ENCODE assay signal across 18 mouse cellular contexts in genomic region chr11:54305331-54305730, GRCm38 (mm10). TPM values are rescaled to one million over a fixed set of nuclear protein-coding genes. Genes with fewer than 3 reads are reported as not detected.
DNase-seq lines count a peak whose midpoint lies in the region; ATAC-seq and TF ChIP-seq lines count a peak whose summit lies in the region.
"Had no signal": no experiment of that assay in that cellular context is flagged by ENCODE, and none has a peak within 500 bp of the region (broad histone marks: within the 10 kb centered on the region; RNA-seq: fewer than 3 reads in every experiment).

No protein-coding gene starts in this region.

- no peaks in the 10 kb centered on the region for H3K9me3 ChIP-seq in hindbrain, embryonic 14.5 days (ENCODE audit: control insufficient read depth, low read length)
- no peaks in the 10 kb centered on the region for H3K9me3 ChIP-seq in midbrain, postnatal 0 days (ENCODE audit: low read length)
- H3K9me3 ChIP-seq: heart, embryonic 13.5 days; kidney, embryonic 15.5 days; limb, embryonic 12.5 days had no signal

- H3K27me3 ChIP-seq in cerebellum, adult 2 months (ENCODE audit: control insufficient read depth, insufficient read depth, low read length) = no peaks in the 10 kb centered on the region
- H3K27me3 ChIP-seq in hindbrain, embryonic 14.5 days (ENCODE audit: control insufficient read depth, insufficient read depth, low read length) = no peaks in the 10 kb centered on the region
- no peaks in the 10 kb centered on the region for H3K27me3 ChIP-seq in midbrain, postnatal 0 days (ENCODE audit: insufficient read depth, low read length)

- WGBS in cerebellum, adult 2 months = 42% methylated on average over 3 of the region's 3 CpGs
- WGBS in hindbrain, embryonic 14.5 days = 73% methylated on average over 3 of the region's 3 CpGs
- 37% methylated on average over 3 of the region's 3 CpGs for WGBS in midbrain, postnatal 0 days

- H3K9ac ChIP-seq in hindbrain, embryonic 14.5 days = peak overlapping the region; percentile 92
- peak overlapping the region; percentile 44; the same call in 1 of the 2 replicates for H3K9ac ChIP-seq in midbrain, postnatal 0 days (replicated peaks; ENCODE audit: low read length, poor library complexity, severe bottlenecking)
- H3K9ac ChIP-seq: heart, embryonic 13.5 days; kidney, embryonic 15.5 days; limb, embryonic 12.5 days had no signal

- no peaks in the 10 kb centered on the region for H3K36me3 ChIP-seq in hindbrain, embryonic 14.5 days (replicated peaks; ENCODE audit: control insufficient read depth, insufficient read depth)
- no peaks in the 10 kb centered on the region for H3K36me3 ChIP-seq in midbrain, postnatal 0 days (ENCODE audit: insufficient read depth, low read length)
- H3K36me3 ChIP-seq: heart, embryonic 13.5 days; kidney, embryonic 15.5 days; limb, embryonic 12.5 days had no signal

- peak overlapping the region; percentile 35 for H3K4me3 ChIP-seq in cerebellum, adult 2 months (replicated peaks; ENCODE audit: insufficient read depth, low read depth, low read length)
- H3K4me3 ChIP-seq in cortical plate, adult 2 months (ENCODE audit: insufficient read depth, low read length) = peak overlapping the region; percentile 88
- peak overlapping the region; percentile 79 for H3K4me3 ChIP-seq in hindbrain, embryonic 14.5 days (replicated peaks; ENCODE audit: low read length)
- H3K4me3 ChIP-seq in midbrain, postnatal 0 days (ENCODE audit: low read depth, low read length) = peak overlapping the region; percentile 66
- H3K4me3 ChIP-seq: erythroblast, embryonic 14.5 days; limb, embryonic 12.5 days had no signal

- no peak for DNase-seq in cerebellum, adult 2 months
- DNase-seq in cerebellum, adult 11-12 months = no peak
- DNase-seq in hindbrain, embryonic 14.5 days (ENCODE audit: low spot score) = no peak
- DNase-seq in midbrain, postnatal 0 days (ENCODE audit: low spot score) = no peak
- DNase-seq in frontal cortex, postnatal 14 days (ENCODE audit: low spot score in 2 of 2) = no peak
- DNase-seq in adrenal gland, postnatal 14 days = no peak
- no peak for DNase-seq in adrenal gland, adult 18-20 months (ENCODE audit: low spot score in 2 of 2)
- DNase-seq: adrenal gland, postnatal 25 days; gastrocnemius, postnatal 25 days had no signal

- H3K4me1 ChIP-seq in cerebellum, adult 2 months (ENCODE audit: control insufficient read depth, insufficient read depth, low read length) = peaks cover 39% of the 10 kb centered on the region
- H3K4me1 ChIP-seq in cortical plate, adult 2 months (ENCODE audit: control insufficient read depth, insufficient read depth, low read length) = peaks cover 14% of the 10 kb centered on the region
- H3K4me1 ChIP-seq in hindbrain, embryonic 14.5 days (replicated peaks; ENCODE audit: control insufficient read depth, insufficient read depth, low read length) = peaks cover 14% of the 10 kb centered on the region
- peaks cover 24% of the 10 kb centered on the region for H3K4me1 ChIP-seq in midbrain, postnatal 0 days (ENCODE audit: insufficient read depth, low read length)

- 0 out of 2 replicates have a peak overlapping the region, but pooled peaks have one; percentile 19 for H3K27ac ChIP-seq in cerebellum, adult 2 months (ENCODE audit: insufficient read depth, low read length)
- no peak overlapping the region for H3K27ac ChIP-seq in cortical plate, adult 2 months (ENCODE audit: insufficient read depth, low read length)
- H3K27ac ChIP-seq in hindbrain, embryonic 14.5 days = peak overlapping the region; percentile 94; the same call in 1 of the 2 replicates
- no peak overlapping the region for H3K27ac ChIP-seq in midbrain, postnatal 0 days (ENCODE audit: low read depth, low read length)
- H3K27ac ChIP-seq: heart, embryonic 13.5 days; kidney, embryonic 15.5 days; limb, embryonic 12.5 days; macrophage had no signal

- H3K4me2 ChIP-seq in hindbrain, embryonic 14.5 days (replicated peaks) = peak overlapping the region; percentile 68
- H3K4me2 ChIP-seq in midbrain, postnatal 0 days (ENCODE audit: low read depth, low read length, poor library complexity, severe bottlenecking) = peak overlapping the region; percentile 86

- no peak for ATAC-seq in hindbrain, embryonic 14.5 days (ENCODE audit: low FRiP score)
- no peak for ATAC-seq in midbrain, postnatal 0 days (ENCODE audit: low FRiP score)

- no peak for TF ChIP-seq CTCF in cerebellum, adult 2 months (IDR thresholded peaks at IDR 0.05; ENCODE audit: borderline replicate concordance, insufficient read depth, low read depth, low read length)
- no peak for TF ChIP-seq CTCF in cortical plate, adult 2 months (IDR thresholded peaks at IDR 0.05; ENCODE audit: extremely low read depth, insufficient read depth, low read length)
- TF ChIP-seq CTCF in midbrain, postnatal 0 days (IDR thresholded peaks at IDR 0.05) = no peak

- TF ChIP-seq POLR2A in cerebellum, adult 2 months (IDR thresholded peaks at IDR 0.05; ENCODE audit: borderline replicate concordance, insufficient read depth, low read length) = no peak
- TF ChIP-seq POLR2A in cortical plate, adult 2 months (IDR thresholded peaks at IDR 0.05; ENCODE audit: extremely low read depth, insufficient read depth, low read length) = no peak

RNA-seq across cellular contexts. Expression of gene Acsl6, which starts 1.7 kb away (rescaled TPM):
- polyA plus RNA-seq in cerebellum, adult 2 months (2012; rRNA removed) = 189 and 194 TPM in 2 replicates
- polyA plus RNA-seq in cortical plate, adult 2 months (2012; rRNA removed) = 191 and 192 TPM in 2 replicates
- 42.4 and 44.2 TPM in 2 replicates for polyA plus RNA-seq in hindbrain, embryonic 14.5 days (2014; fragmentation: Nextera tagmentation; extraction: Ambion mirVana)
- 61.9 and 64.0 TPM in 2 replicates for total RNA-seq in midbrain, postnatal 0 days (2014; rRNA removed)
- polyA plus RNA-seq in midbrain, postnatal 0 days (2015; fragmentation: Nextera tagmentation; extraction: Ambion mirVana) = 52.6 and 56.2 TPM in 2 replicates
- 2.9 and 3.3 TPM in 2 replicates for total RNA-seq in adrenal gland, postnatal 14 days (2021)
- total RNA-seq in adrenal gland, adult 18-20 months (2021) = 1 to 10 TPM; 4.7 to 7.7 TPM
- polyA plus RNA-seq: macrophage had no signal

RNA-seq across cellular contexts. Expression of gene Il3, which starts 38.3 kb away (rescaled TPM):
- polyA plus RNA-seq in cerebellum, adult 2 months (2012; rRNA removed) = not detected in 2 replicates
- polyA plus RNA-seq in cortical plate, adult 2 months (2012; rRNA removed) = not detected in 2 replicates
- not detected in 2 replicates for polyA plus RNA-seq in hindbrain, embryonic 14.5 days (2014; fragmentation: Nextera tagmentation; extraction: Ambion mirVana)
- not detected in 2 replicates for total RNA-seq in midbrain, postnatal 0 days (2014; rRNA removed)
- not detected in 2 replicates for polyA plus RNA-seq in midbrain, postnatal 0 days (2015; fragmentation: Nextera tagmentation; extraction: Ambion mirVana)
- not detected in 2 replicates for total RNA-seq in adrenal gland, postnatal 14 days (2021)
- total RNA-seq in adrenal gland, adult 18-20 months (2021) = not detected
- total RNA-seq: adrenal gland, postnatal 25 days; gastrocnemius, postnatal 25 days; layer of hippocampus, postnatal 14 days had no signal
- polyA plus RNA-seq: erythroblast, embryonic 14.5 days; heart, embryonic 13.5 days; kidney, embryonic 15.5 days; limb, embryonic 12.5 days; liver, embryonic 16.5 days; macrophage; small intestine, adult 2 months had no signal

RNA-seq across cellular contexts. Expression of gene Csf2, which starts 55.9 kb away (rescaled TPM):
- not detected in 2 replicates for polyA plus RNA-seq in cerebellum, adult 2 months (2012; rRNA removed)
- not detected in 2 replicates for polyA plus RNA-seq in cortical plate, adult 2 months (2012; rRNA removed)
- not detected in 2 replicates for polyA plus RNA-seq in hindbrain, embryonic 14.5 days (2014; fragmentation: Nextera tagmentation; extraction: Ambion mirVana)
- total RNA-seq in midbrain, postnatal 0 days (2014; rRNA removed) = not detected in 2 replicates
- not detected in 2 replicates for polyA plus RNA-seq in midbrain, postnatal 0 days (2015; fragmentation: Nextera tagmentation; extraction: Ambion mirVana)
- total RNA-seq in adrenal gland, postnatal 14 days (2021) = not detected in 2 replicates
- not detected for total RNA-seq in adrenal gland, adult 18-20 months (2021)
- total RNA-seq: adrenal gland, postnatal 25 days; gastrocnemius, postnatal 25 days; layer of hippocampus, postnatal 14 days had no signal
- polyA plus RNA-seq: erythroblast, embryonic 14.5 days; heart, embryonic 13.5 days; kidney, embryonic 15.5 days; limb, embryonic 12.5 days; liver, embryonic 16.5 days; macrophage had no signal

Comparison
In these comparisons a context has a peak if more than half of its experiments do, and no peak if none do; other contexts are left out.
1. H3K27ac ChIP-seq: peak in cerebellum, adult 2 months (single experiment) and hindbrain, embryonic 14.5 days (single experiment); none in cortical plate, adult 2 months (single experiment) and midbrain, postnatal 0 days (single experiment).
2. H3K4me3 ChIP-seq: peak in every context shown above with its lines; median percentile 88 in cortical plate, adult 2 months; 79 in hindbrain, embryonic 14.5 days; 66 in midbrain, postnatal 0 days; 35 in cerebellum, adult 2 months.